Mouse (Mus musculus): ENCODE measurements around the gene Taf1c.

- TF ChIP-seq CTCF (IDR thresholded peaks at IDR 0.05; ENCODE audit: low read depth) (no peak), EP300 (IDR thresholded peaks at IDR 0.05; ENCODE audit: low read depth) (no peak)
These were observed 1.3 kb downstream of the Taf1c start for GRCm38 (mm10) chr8:119603771-119604170.

Measured in liver, postnatal 0 days (tissue).